Comparison of ENCODE assay signal across 8 mouse cellular contexts in the genomic region with DNA sequence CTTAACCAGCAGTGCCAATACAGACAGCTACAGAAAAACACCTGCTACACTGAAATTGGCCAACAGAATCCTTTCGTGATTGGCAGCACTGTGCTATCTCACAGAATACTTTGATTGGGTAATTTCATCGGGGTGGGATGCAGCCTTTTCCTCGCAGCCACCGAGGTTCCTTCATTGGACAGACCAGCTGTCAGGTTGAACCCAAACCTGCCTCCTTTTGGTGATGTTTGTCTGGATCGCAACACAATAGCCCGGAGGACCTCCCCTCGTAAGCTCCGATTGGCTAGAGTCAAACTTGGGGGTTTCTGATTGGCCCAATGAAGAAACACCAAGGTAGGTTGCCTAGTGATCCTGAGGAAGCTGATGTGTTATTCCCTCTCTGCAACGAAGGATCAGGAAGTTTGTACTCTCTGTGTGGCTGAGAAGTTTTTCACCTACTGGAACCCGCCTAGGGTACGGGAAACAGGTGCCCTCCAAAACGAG. TPM values are rescaled to one million over a fixed set of nuclear protein-coding genes. Genes with fewer than 3 reads are reported as not detected.
DNase-seq lines count a peak whose midpoint lies in the region; ATAC-seq lines count a peak whose summit lies in the region.

A gene (plus strand): TSS at position 331 of the 483 bp plus-strand sequence.

- peak within 1 kb of the TSS; percentile 76 for H3K9ac ChIP-seq in heart, embryonic 14.5 days (ENCODE audit: low read length)
- peak within 1 kb of the TSS; percentile 80 for H3K9ac ChIP-seq in liver, embryonic 13.5 days
- H3K9ac ChIP-seq in stomach, embryonic 16.5 days (ENCODE audit: low read length) = peak within 1 kb of the TSS; percentile 75

- peak within 1 kb of the TSS; percentile 82 for H3K4me2 ChIP-seq in heart, embryonic 14.5 days (ENCODE audit: low read length)
- H3K4me2 ChIP-seq in liver, embryonic 13.5 days = peak within 1 kb of the TSS; percentile 69
- H3K4me2 ChIP-seq in stomach, embryonic 16.5 days (ENCODE audit: low read depth, low read length) = peak within 1 kb of the TSS; percentile 79

- peak; percentile 94 for DNase-seq in c-Kit-negative CD71-positive TER-119-positive erythroid progenitor cells, embryonic 14.5 days (ENCODE audit: low read depth, low spot score)
- peak; percentile 99 for DNase-seq in fibroblast of lung, adult 2 months (ENCODE audit: low read depth)
- peak; percentile 97 for DNase-seq in kidney, postnatal 14 days
- peak; percentile 94 for DNase-seq in liver, embryonic 13.5 days
- DNase-seq in neural tube, embryonic 10.5 days (ENCODE audit: extremely low spot score, low spot score) = peak; percentile 78

- peak within 1 kb of the TSS; percentile 55 to 76 for H3K27ac ChIP-seq in heart, embryonic 14.5 days (replicated peaks in 1 of 2; ENCODE audit: control insufficient read depth in 1 of 2, insufficient read depth in 1 of 2, low read depth in 2 of 2, low read length in 2 of 2)
- peak within 1 kb of the TSS; percentile 92 for H3K27ac ChIP-seq in liver, embryonic 13.5 days
- peak within 1 kb of the TSS; percentile 91 for H3K27ac ChIP-seq in stomach, embryonic 16.5 days (ENCODE audit: low read length)

- peak within 1 kb of the TSS; percentile 65 to 73 for H3K4me3 ChIP-seq in heart, embryonic 14.5 days (ENCODE audit: control insufficient read depth in 1 of 2, insufficient read depth in 1 of 2, low read depth in 1 of 2, low read length in 2 of 2)
- peak within 1 kb of the TSS; percentile 78 for H3K4me3 ChIP-seq in liver, embryonic 13.5 days (replicated peaks)
- peak within 1 kb of the TSS; percentile 76 for H3K4me3 ChIP-seq in stomach, embryonic 16.5 days (replicated peaks; ENCODE audit: low read length)

- no peaks in the 10 kb centered on the region for H3K27me3 ChIP-seq in heart, embryonic 14.5 days (ENCODE audit: control insufficient read depth, insufficient read depth, low read length)
- no peaks in the 10 kb centered on the region for H3K27me3 ChIP-seq in liver, embryonic 13.5 days
- H3K27me3 ChIP-seq in stomach, embryonic 16.5 days (ENCODE audit: control insufficient read depth, insufficient read depth, low read length) = no peaks in the 10 kb centered on the region

- H3K36me3 ChIP-seq in heart, embryonic 14.5 days (ENCODE audit: control insufficient read depth, insufficient read depth, low read length) = peaks cover 21% of the 10 kb centered on the region
- peaks cover 28% of the 10 kb centered on the region for H3K36me3 ChIP-seq in liver, embryonic 13.5 days
- H3K36me3 ChIP-seq in stomach, embryonic 16.5 days (ENCODE audit: control insufficient read depth, insufficient read depth, low read length) = peaks cover 11% of the 10 kb centered on the region; the same call in 1 of the 2 replicates

- H3K9me3 ChIP-seq in heart, embryonic 14.5 days (ENCODE audit: control insufficient read depth, low read length) = no peaks in the 10 kb centered on the region
- no peaks in the 10 kb centered on the region for H3K9me3 ChIP-seq in liver, embryonic 13.5 days (replicated peaks)
- H3K9me3 ChIP-seq in stomach, embryonic 16.5 days (replicated peaks; ENCODE audit: control insufficient read depth, low read length) = no peaks in the 10 kb centered on the region

- ATAC-seq in CD4-positive, CD25-positive, alpha-beta regulatory T cell, adult 4 months = peak; percentile 100
- peak; percentile 100 for ATAC-seq in heart, embryonic 14.5 days (ENCODE audit: insufficient number of reproducible peaks, insufficient read depth, low FRiP score, low read depth)
- peak; percentile 100 for ATAC-seq in liver, embryonic 13.5 days (ENCODE audit: low read depth)
- ATAC-seq in stomach, embryonic 16.5 days (ENCODE audit: insufficient read depth, low FRiP score) = peak; percentile 100

- 0% methylated on average over 12 of the region's 12 CpGs for WGBS in heart, embryonic 14.5 days
- WGBS in liver, embryonic 13.5 days (ENCODE audit: insufficient replicate concordance) = under 1% methylated on average over 12 of the region's 12 CpGs
- WGBS in stomach, embryonic 16.5 days = 0% methylated on average over 12 of the region's 12 CpGs

- H3K4me1 ChIP-seq in heart, embryonic 14.5 days (ENCODE audit: control insufficient read depth in 2 of 2, insufficient read depth in 2 of 2, low read length in 2 of 2) = peaks cover 0 to 10% of the 10 kb centered on the region in 2 experiments; a peak in 2 of 4 replicates
- peaks cover 18% of the 10 kb centered on the region for H3K4me1 ChIP-seq in liver, embryonic 13.5 days (replicated peaks)
- no peaks in the 10 kb centered on the region for H3K4me1 ChIP-seq in stomach, embryonic 16.5 days (ENCODE audit: control insufficient read depth, insufficient read depth, low read length)

RNA-seq across cellular contexts. Expression of the gene that starts here (rescaled TPM):
- polyA plus RNA-seq in CD4-positive, CD25-positive, alpha-beta regulatory T cell, adult 4 months (2017; shearing (Covaris generic)) = 10 to 100 TPM; 24.6 to 29.6 TPM
- polyA plus RNA-seq in heart, embryonic 14.5 days (2014; fragmentation: Nextera tagmentation; extraction: Ambion mirVana) = 26.9 and 27.3 TPM in 2 replicates
- polyA plus RNA-seq in liver, embryonic 13.5 days (2015; fragmentation: Nextera tagmentation; extraction: Ambion mirVana) = 28.1 and 34.1 TPM in 2 replicates
- 37.4 and 39.5 TPM in 2 replicates for polyA plus RNA-seq in stomach, embryonic 16.5 days (2015; fragmentation: Nextera tagmentation; extraction: Ambion mirVana)

Comparison
In these comparisons a context has a peak if more than half of its experiments do, and no peak if none do; other contexts are left out.
1. Peak in every context shown above with its lines: DNase-seq, ATAC-seq, H3K4me3 ChIP-seq and H3K27ac ChIP-seq.